8 mouse cellular contexts compared by ENCODE assay signal in genomic region chr1:134120179-134120578, GRCm38 (mm10). TPM values are rescaled to one million over a fixed set of nuclear protein-coding genes. Genes with fewer than 3 reads are reported as not detected.
DNase-seq lines count a peak whose midpoint lies in the region; ATAC-seq and TF ChIP-seq lines count a peak whose summit lies in the region.
"Had no signal": no experiment of that assay in that cellular context is flagged by ENCODE, and none has a peak within 500 bp of the region (broad histone marks: within the 10 kb centered on the region; RNA-seq: fewer than 3 reads in every experiment).

No protein-coding gene starts in this region.

- TF ChIP-seq POLR2A in spleen, adult 2 months (IDR thresholded peaks at IDR 0.05; ENCODE audit: low read depth, low read length): no peak

- H3K27me3 ChIP-seq in hindbrain, postnatal 0 days (ENCODE audit: insufficient read depth, low read length): no peaks in the 10 kb centered on the region
- no peaks in the 10 kb centered on the region for H3K27me3 ChIP-seq in midbrain, embryonic 16.5 days (ENCODE audit: control insufficient read depth, insufficient read depth, low read depth, low read length)
- 0 out of 2 replicates have a peak, but pooled peaks cover 2% of the 10 kb centered on the region for H3K27me3 ChIP-seq in spleen, adult 2 months (ENCODE audit: control insufficient read depth, insufficient read depth, low read length)
- H3K27me3 ChIP-seq: stomach, embryonic 15.5 days had no signal

- no peaks in the 10 kb centered on the region for H3K4me1 ChIP-seq in hindbrain, postnatal 0 days (ENCODE audit: insufficient read depth, low read length)
- H3K4me1 ChIP-seq in midbrain, embryonic 16.5 days (ENCODE audit: control insufficient read depth, insufficient read depth, low read length): no peaks in the 10 kb centered on the region
- H3K4me1 ChIP-seq in spleen, adult 2 months (ENCODE audit: control insufficient read depth, insufficient read depth, insufficient read length): no peaks in the 10 kb centered on the region
- H3K4me1 ChIP-seq: stomach, embryonic 15.5 days had no signal

- peak overlapping the region; percentile 19; the same call in 1 of the 2 replicates for H3K4me2 ChIP-seq in hindbrain, postnatal 0 days (ENCODE audit: low read depth, low read length)
- no peak overlapping the region; the same call in 1 of the 2 replicates for H3K4me2 ChIP-seq in midbrain, embryonic 16.5 days (ENCODE audit: low read length)
- H3K4me2 ChIP-seq: stomach, embryonic 15.5 days had no signal

- no peak overlapping the region for H3K9ac ChIP-seq in hindbrain, postnatal 0 days (replicated peaks; ENCODE audit: low read length)
- H3K9ac ChIP-seq in midbrain, embryonic 16.5 days (ENCODE audit: low read depth, low read length): no peak overlapping the region
- H3K9ac ChIP-seq: stomach, embryonic 15.5 days had no signal

- no peak overlapping the region for H3K4me3 ChIP-seq in hindbrain, postnatal 0 days (ENCODE audit: low read length)
- H3K4me3 ChIP-seq in midbrain, embryonic 16.5 days (ENCODE audit: low read depth, low read length): no peak overlapping the region
- H3K4me3 ChIP-seq in spleen, adult 2 months (ENCODE audit: extremely low read depth, insufficient read depth, insufficient read length): no peak overlapping the region
- H3K4me3 ChIP-seq: stomach, embryonic 15.5 days had no signal

- no peak overlapping the region for H3K27ac ChIP-seq in hindbrain, postnatal 0 days
- H3K27ac ChIP-seq in midbrain, embryonic 16.5 days (ENCODE audit: low read length): no peak overlapping the region
- no peak overlapping the region for H3K27ac ChIP-seq in spleen, adult 2 months (ENCODE audit: insufficient read depth, low read length)
- H3K27ac ChIP-seq: stomach, embryonic 15.5 days had no signal

- peak; percentile 97 for TF ChIP-seq CTCF in hindbrain, postnatal 0 days (IDR thresholded peaks at IDR 0.05; ENCODE audit: low read depth)
- peak; percentile 76; the same call in 1 of the 2 replicates for TF ChIP-seq CTCF in spleen, adult 2 months (IDR thresholded peaks at IDR 0.05; ENCODE audit: extremely low read depth, insufficient read depth, insufficient read length, insufficient replicate concordance)

- no peaks in the 10 kb centered on the region for H3K36me3 ChIP-seq in hindbrain, postnatal 0 days (ENCODE audit: insufficient read depth, low read length)
- no peaks in the 10 kb centered on the region for H3K36me3 ChIP-seq in midbrain, embryonic 16.5 days (ENCODE audit: control insufficient read depth, insufficient read depth, low read length)
- no peaks in the 10 kb centered on the region for H3K36me3 ChIP-seq in spleen, adult 2 months (ENCODE audit: control insufficient read depth, insufficient read depth, low read length)
- H3K36me3 ChIP-seq: stomach, embryonic 15.5 days had no signal

- no peaks in the 10 kb centered on the region for H3K9me3 ChIP-seq in hindbrain, postnatal 0 days (ENCODE audit: low read length)
- H3K9me3 ChIP-seq in midbrain, embryonic 16.5 days (replicated peaks; ENCODE audit: control insufficient read depth, low read length, poor library complexity, severe bottlenecking): no peaks in the 10 kb centered on the region
- H3K9me3 ChIP-seq: stomach, embryonic 15.5 days had no signal

- DNase-seq in adipocyte (ENCODE audit: low spot score): peak; percentile 78
- DNase-seq in cerebellum, adult 9-11 months: peak; percentile 80
- DNase-seq in frontal cortex, adult 2 months (ENCODE audit: extremely low spot score in 1 of 2, low spot score in 1 of 2): peak; percentile 72 to 96
- DNase-seq in hindbrain, postnatal 0 days (ENCODE audit: low spot score): peak; percentile 95
- DNase-seq in left cerebral cortex, postnatal 36 days (ENCODE audit: low spot score in 2 of 2): peak; percentile 82 to 87
- DNase-seq in spleen, adult 2 months (ENCODE audit: low read depth in 1 of 2, low spot score in 2 of 2): peak; percentile 37 to 70

- WGBS in hindbrain, postnatal 0 days: 4% methylated on average over 5 of the region's 5 CpGs
- WGBS in midbrain, embryonic 16.5 days: 4% methylated on average over 5 of the region's 5 CpGs
- WGBS in spleen, adult 2 months: 5% methylated on average over 5 of the region's 5 CpGs

- ATAC-seq in hindbrain, postnatal 0 days: peak; percentile 86
- ATAC-seq in midbrain, embryonic 16.5 days: peak; percentile 86

- intact Hi-C loops in left cerebral cortex, postnatal 36 days (cut with DNase I): loop anchor here (5.0 kb wide), 1 partner anchor 212 kb away; the partner anchor contains the start of gene Ppfia4

RNA-seq across cellular contexts. Expression of gene Chit1, which starts 9.1 kb away (rescaled TPM):
- 0.22 and 0.23 TPM in 2 replicates for polyA plus RNA-seq in frontal cortex, adult 2 months (2012; rRNA removed)
- total RNA-seq in hindbrain, postnatal 0 days (2014; rRNA removed): 0.14 TPM in 1 of 2 replicates, not detected in the other
- polyA plus RNA-seq in hindbrain, postnatal 0 days (2015; fragmentation: Nextera tagmentation; extraction: Ambion mirVana): 0.46 and 0.48 TPM in 2 replicates
- under 1 TPM; 0.23 to 0.30 TPM for total RNA-seq in left cerebral cortex, postnatal 36 days (2021)
- polyA plus RNA-seq in midbrain, embryonic 16.5 days (2015; fragmentation: Nextera tagmentation; extraction: Ambion mirVana): 0.21 TPM in 1 of 2 replicates, not detected in the other
- polyA plus RNA-seq in spleen, adult 2 months (2012; rRNA removed): 0.20 TPM in 1 of 2 replicates, not detected in the other

RNA-seq across cellular contexts. Expression of gene Btg2, which starts 41.3 kb away (rescaled TPM):
- polyA plus RNA-seq in frontal cortex, adult 2 months (2012; rRNA removed): 18.8 and 32.5 TPM in 2 replicates
- 11.2 and 26.1 TPM in 2 replicates for total RNA-seq in hindbrain, postnatal 0 days (2014; rRNA removed)
- polyA plus RNA-seq in hindbrain, postnatal 0 days (2015; fragmentation: Nextera tagmentation; extraction: Ambion mirVana): 13.2 and 14.8 TPM in 2 replicates
- 10 to 100 TPM; 12.4 to 44.2 TPM for total RNA-seq in left cerebral cortex, postnatal 36 days (2021)
- 27.2 and 34.9 TPM in 2 replicates for polyA plus RNA-seq in midbrain, embryonic 16.5 days (2015; fragmentation: Nextera tagmentation; extraction: Ambion mirVana)
- polyA plus RNA-seq in spleen, adult 2 months (2012; rRNA removed): 115 and 123 TPM in 2 replicates
